Mouse (Mus musculus) forebrain, embryonic 11.5 days (tissue): ENCODE measurements around the gene Nckap5l. TPM values are rescaled to one million over a fixed set of nuclear protein-coding genes. Genes with fewer than 3 reads are reported as not detected.
A peak's percentile ranks its signal among the peaks of the same experiment; 100 is the strongest.

ENCODE experiments used
- ATAC-seq: fragments of 200-750 bp; cut with Nextera tagmentation; replicated peaks from 2 replicates; pipeline ENCODE4 v1.8.0; 2017; ENCODE audit warnings: moderate TSS enrichment; ENCODE audit not compliant: low FRiP score
- DNase-seq: peaks from one replicate; pipeline ENCODE4 v3.0.0-alpha.2; 2017; ENCODE audit warnings: low spot score
- H3K27ac ChIP-seq: fragments of 300-500 bp; sonication (generic); 2 replicates; pipeline ENCODE4 v1.5.1; 2014; ENCODE audit warnings: low read depth, low read length
- H3K27me3 ChIP-seq: fragments of 300-500 bp; sonication (generic); 2 replicates; pipeline ENCODE4 v1.6.1; 2014; ENCODE audit warnings: mild to moderate bottlenecking, low read length, mixed read lengths; ENCODE audit not compliant: control insufficient read depth, insufficient read depth
- H3K36me3 ChIP-seq: fragments of 300-500 bp; sonication (generic); 2 replicates; pipeline ENCODE4 v1.6.1; 2014; ENCODE audit warnings: mild to moderate bottlenecking, low read length, moderate library complexity, mixed read lengths; ENCODE audit not compliant: control insufficient read depth, insufficient read depth
- H3K4me1 ChIP-seq: fragments of 300-500 bp; sonication (generic); replicated peaks from 2 replicates; pipeline ENCODE4 v1.6.1; 2014; ENCODE audit warnings: low read length, mixed read lengths; ENCODE audit not compliant: control insufficient read depth, insufficient read depth
- H3K4me2 ChIP-seq: fragments of 300-500 bp; sonication (generic); 2 replicates; pipeline ENCODE4 v1.6.1; 2014; ENCODE audit warnings: low read depth, mild to moderate bottlenecking, low read length, moderate library complexity, mixed read lengths; ENCODE audit not compliant: severe bottlenecking
- H3K4me3 ChIP-seq: fragments of 300-500 bp; sonication (generic); 2 replicates; pipeline ENCODE4 v1.5.1; 2014; ENCODE audit warnings: low read depth, low read length
- H3K9ac ChIP-seq: fragments of 300-500 bp; sonication (generic); 2 replicates; pipeline ENCODE4 v1.6.1; 2014; ENCODE audit warnings: low read length
- H3K9me3 ChIP-seq: fragments of 300-500 bp; sonication (generic); 2 replicates; pipeline ENCODE4 v1.6.1; 2016; ENCODE audit warnings: low read length, mixed read lengths; ENCODE audit not compliant: control insufficient read depth
- WGBS: fragments of 180-500 bp; shearing (Covaris S2); extraction: QIAGEN DNeasy Blood & Tissue Kit; methylation state at CpG from one replicate; pipeline ENCODE4 v1.1.7; 2014; 5-methylcytosine and 5-hydroxymethylcytosine counted together
- polyA plus RNA-seq: library from polyadenylated mRNA; unstranded; fragments of >200 nt; fragmentation: Nextera tagmentation; extraction: Ambion mirVana; gene quantifications from 2 replicates; pipeline ENCODE4 v1.2.1, GENCODE M21; 2014

Gene Nckap5l
- polyA plus RNA-seq, 1 experiment from 2014 or later = 12.2 TPM

DNA sequence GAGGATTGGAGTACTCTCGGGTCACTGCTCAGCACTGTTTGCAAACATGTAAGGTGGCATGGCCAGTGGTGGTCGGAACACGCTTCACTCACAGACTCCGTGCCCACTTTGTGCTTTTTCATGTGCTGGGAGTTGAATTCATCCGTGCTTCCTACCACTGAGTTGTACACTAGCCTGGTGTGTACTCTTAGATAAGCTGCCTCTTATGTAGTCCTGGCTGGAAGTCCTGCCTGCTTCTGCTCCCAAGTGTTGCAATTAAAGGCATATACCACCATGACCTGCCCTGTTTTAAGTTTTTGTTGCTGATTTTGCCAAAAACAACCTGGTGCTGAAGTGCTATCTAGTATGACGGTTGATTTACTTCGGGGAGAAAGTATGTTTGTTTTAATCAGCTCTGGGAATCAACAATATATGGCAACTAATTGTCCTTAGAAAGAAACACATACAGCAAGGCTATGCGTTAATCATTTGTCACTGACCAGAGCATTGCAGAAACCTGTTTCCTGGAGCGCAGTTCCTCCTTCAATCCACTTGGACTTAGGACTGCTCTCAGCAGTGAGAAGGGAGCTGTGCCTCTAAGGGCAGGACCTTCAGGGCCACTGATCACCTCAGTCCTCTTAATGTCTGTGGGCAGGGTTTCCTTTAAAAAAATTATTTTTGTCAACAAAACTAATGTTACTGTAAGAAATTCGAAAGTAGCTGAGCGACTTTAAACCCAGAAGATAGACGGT lies 54.2 kb downstream of the Nckap5l start:
- Histone ChIP-seq H3K4me1 (no peaks in the 10 kb centered on the region), H3K36me3 (peaks cover 4% of the 10 kb centered on the region; the same call in 1 of the 2 replicates), H3K9ac (no peak overlapping the region), H3K4me2 (no peak overlapping the region), H3K27ac (no peak overlapping the region), H3K9me3 (no peaks in the 10 kb centered on the region), H3K4me3 (no peak overlapping the region), H3K27me3 (no peaks in the 10 kb centered on the region)
- 93% methylated on average over 12 of the region's 12 CpGs for WGBS
- DNase-seq (no peak), ATAC-seq (no peak)

DNA sequence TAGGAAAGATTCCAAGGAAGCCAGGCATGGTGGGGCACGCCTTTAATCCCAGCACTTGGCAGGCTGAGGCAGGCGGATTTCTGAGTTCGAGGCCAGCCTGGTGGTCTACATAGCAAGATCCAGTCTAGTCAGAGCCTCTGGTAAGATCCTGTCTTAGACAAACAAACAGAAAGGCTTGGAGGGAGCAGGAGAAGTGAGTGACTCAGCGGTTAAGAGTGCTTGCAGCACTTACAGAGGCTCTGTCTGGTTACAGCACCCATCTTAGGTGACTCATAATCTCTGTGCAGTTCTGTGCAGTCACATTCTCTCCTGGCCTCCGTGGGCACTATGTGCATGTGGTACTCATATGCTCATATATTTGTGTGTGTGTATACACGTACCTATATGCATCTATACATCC lies 56.9 kb downstream of the Nckap5l start:
- H3K4me1 ChIP-seq = no peaks in the 10 kb centered on the region
- no peak for ATAC-seq
- no peaks in the 10 kb centered on the region for H3K36me3 ChIP-seq
- H3K9me3 ChIP-seq = no peaks in the 10 kb centered on the region
- DNase-seq = no peak
- H3K4me2 ChIP-seq = no peak overlapping the region
- 96% methylated on average over 6 of the region's 6 CpGs for WGBS
- no peak overlapping the region for H3K9ac ChIP-seq
- H3K27me3 ChIP-seq = no peaks in the 10 kb centered on the region
- no peak overlapping the region for H3K4me3 ChIP-seq
- no peak overlapping the region for H3K27ac ChIP-seq

DNA sequence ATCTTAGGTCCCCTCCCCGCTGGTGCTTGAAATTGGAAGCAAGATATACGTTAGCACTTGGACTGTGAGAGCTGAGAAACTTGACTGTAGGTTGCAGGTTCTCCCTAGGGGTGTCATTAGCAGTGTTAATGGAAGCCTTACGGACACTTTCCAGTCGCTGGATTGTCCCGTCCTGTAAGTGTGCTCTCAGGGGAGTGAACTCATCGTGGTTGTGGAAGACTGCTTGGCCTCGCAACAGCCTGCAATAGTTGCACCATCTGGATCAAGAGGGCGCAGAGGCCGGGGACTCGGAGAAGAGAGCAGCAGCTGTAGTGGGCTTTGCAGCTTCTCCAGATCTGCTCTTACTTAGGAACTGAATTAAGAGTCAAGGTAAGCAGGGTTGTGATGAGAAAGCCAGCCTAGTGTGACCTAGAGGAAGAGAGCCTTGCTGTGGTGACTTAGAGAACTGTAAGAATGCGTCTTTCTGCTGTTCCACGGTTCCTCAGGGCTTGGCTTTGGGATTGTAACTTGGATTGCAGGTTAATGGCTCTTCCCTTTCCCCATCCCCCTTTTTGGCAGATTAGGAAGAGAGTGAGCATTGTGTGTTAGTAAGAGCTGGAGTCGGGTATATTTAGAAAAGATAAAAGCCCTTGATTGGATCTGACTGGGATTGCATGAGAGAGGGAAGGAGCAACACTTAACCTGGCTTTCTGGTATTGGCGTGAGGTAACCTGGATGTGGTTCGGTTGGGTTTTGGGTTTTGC lies 57.9 kb downstream of the Nckap5l start:
- Histone ChIP-seq H3K27me3 (no peaks in the 10 kb centered on the region), H3K4me2 (no peak overlapping the region), H3K4me1 (peaks cover 4% of the 10 kb centered on the region; the same call in 1 of the 2 replicates), H3K9me3 (no peaks in the 10 kb centered on the region), H3K27ac (no peak overlapping the region), H3K4me3 (no peak overlapping the region), H3K36me3 (no peaks in the 10 kb centered on the region), H3K9ac (no peak overlapping the region)
- DNase-seq (no peak), ATAC-seq (no peak)
- WGBS = 85% methylated on average over 15 of the region's 15 CpGs

DNA sequence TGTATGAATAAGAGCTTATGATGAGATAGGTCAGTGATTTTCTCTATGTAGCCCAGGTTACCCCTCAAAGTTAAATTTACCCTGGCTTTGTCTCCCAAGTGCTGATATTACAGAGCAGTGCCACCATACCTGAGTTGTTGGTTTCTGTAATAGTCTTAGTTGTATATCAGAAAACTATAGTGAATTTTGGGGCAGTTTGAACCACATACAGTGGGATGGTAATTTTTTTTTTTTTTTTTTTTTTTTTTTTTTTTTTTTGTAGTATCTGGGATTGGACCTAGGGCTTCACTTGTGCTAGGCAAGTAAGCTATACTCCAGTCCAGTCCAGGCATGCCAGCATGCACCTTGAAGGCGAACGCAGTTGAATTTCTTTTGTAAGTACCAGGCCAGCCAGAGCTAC lies 59.9 kb downstream of the Nckap5l start:
- peaks cover 9% of the 10 kb centered on the region; the same call in 1 of the 2 replicates for H3K4me1 ChIP-seq
- no peak overlapping the region for H3K4me2 ChIP-seq
- H3K9ac ChIP-seq = no peak overlapping the region
- no peak overlapping the region for H3K27ac ChIP-seq
- no peaks in the 10 kb centered on the region for H3K36me3 ChIP-seq
- no peaks in the 10 kb centered on the region for H3K27me3 ChIP-seq
- 93% methylated on average over 2 of the region's 2 CpGs for WGBS
- ATAC-seq (no peak), DNase-seq (no peak)
- no peaks in the 10 kb centered on the region for H3K9me3 ChIP-seq
- H3K4me3 ChIP-seq = no peak overlapping the region

DNA sequence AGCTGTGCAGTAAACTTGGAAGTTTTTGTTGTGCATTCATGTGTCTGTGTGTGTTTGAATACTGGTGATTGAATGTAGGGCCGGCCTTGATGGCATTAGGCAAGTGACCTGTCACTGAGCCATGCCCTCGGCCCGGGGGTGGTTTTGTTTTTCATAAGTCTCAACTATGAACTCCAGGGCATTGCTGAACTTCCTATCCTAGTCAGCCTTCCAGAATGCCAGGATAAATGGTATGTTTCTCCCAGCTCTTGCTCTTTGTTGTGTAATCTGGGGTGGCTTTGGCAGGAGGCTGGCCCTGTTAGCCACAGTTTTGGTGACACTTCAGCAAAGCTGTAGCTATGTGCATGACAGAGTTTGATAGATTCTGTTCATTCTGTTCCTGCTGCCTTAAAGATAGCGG lies 60.7 kb downstream of the Nckap5l start:
- peaks cover 9% of the 10 kb centered on the region; the same call in 1 of the 2 replicates for H3K4me1 ChIP-seq
- no peak overlapping the region for H3K4me3 ChIP-seq
- H3K9me3 ChIP-seq = no peaks in the 10 kb centered on the region
- H3K27ac ChIP-seq = no peak overlapping the region
- H3K4me2 ChIP-seq = no peak overlapping the region
- 84% methylated on average over 4 of the region's 4 CpGs for WGBS
- H3K27me3 ChIP-seq = no peaks in the 10 kb centered on the region
- H3K9ac ChIP-seq = no peak overlapping the region
- no peaks in the 10 kb centered on the region for H3K36me3 ChIP-seq
- DNase-seq = no peak
- no peak for ATAC-seq

DNA sequence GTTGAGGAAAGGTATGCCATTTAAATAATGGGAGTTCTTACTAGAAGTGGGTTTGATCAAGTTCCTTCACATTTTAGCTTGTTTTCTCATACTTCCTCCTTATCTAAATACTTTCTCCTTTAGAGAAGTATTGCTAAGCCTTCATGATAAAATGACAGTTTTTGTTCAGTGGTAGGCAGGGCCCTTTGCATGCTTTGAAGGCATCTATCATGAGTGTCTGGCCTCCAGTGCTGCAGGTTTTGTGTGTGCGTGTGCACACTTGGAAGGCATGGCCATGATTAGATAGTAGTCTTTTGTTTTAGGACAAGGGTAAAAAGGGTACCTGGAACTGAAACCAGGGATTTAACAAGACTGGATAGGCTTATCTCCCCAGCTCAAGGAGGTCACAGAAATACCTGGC lies 61.1 kb downstream of the Nckap5l start:
- Histone ChIP-seq H3K4me2 (no peak overlapping the region), H3K9me3 (no peaks in the 10 kb centered on the region), H3K36me3 (no peaks in the 10 kb centered on the region), H3K9ac (no peak overlapping the region), H3K27me3 (no peaks in the 10 kb centered on the region), H3K4me1 (peaks cover 9% of the 10 kb centered on the region; the same call in 1 of the 2 replicates), H3K27ac (no peak overlapping the region), H3K4me3 (no peak overlapping the region)
- DNase-seq = no peak
- 87% methylated on average over 1 of the region's 1 CpGs for WGBS
- no peak for ATAC-seq

DNA sequence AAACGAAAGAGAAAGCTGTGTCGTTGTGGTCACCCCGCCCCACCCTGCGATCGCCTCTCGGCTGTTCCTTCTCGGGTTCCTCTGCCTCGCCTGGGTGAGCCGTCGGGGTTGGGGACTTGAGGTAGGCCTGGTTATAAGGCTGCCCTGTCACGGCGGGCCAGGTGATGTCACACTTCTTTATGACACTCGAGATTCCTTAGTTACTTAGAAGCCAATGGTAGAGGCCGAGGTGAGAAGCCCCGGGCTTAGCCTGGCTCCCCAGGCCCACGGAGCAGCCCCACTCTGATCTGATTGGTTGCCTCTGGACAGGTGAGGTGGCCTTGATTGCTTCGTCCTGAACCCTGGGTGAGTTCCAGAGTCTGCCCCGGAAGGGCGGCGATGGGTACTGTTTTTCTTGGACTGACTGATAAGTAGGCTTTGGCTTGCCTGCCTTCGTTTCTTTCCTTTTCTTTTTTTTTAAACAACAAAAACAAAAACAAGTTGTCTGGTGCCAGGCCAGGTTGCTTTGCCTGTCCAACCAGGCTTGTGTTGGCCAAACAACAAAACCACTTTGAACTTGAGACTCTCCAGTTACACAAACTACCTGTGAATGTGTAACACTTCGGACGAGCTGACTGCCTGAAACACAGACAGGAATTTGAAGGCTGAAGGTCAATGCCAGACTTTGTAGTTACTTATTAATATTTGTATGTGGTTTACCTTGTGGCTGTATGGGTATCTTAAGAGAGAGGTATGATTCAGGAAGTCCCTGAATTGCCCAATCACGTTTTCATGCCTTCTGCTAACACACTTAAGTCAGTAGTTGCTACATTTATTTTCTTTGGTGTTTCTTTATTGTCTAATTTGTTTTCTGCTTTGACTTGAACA lies 63.9 kb downstream of the Nckap5l start:
- 12% methylated on average over 24 of the region's 24 CpGs for WGBS
- Histone ChIP-seq H3K4me2 (peak overlapping the region; percentile 84), H3K27ac (peak overlapping the region; percentile 66; the same call in 1 of the 2 replicates), H3K36me3 (no peaks in the 10 kb centered on the region), H3K9ac (peak overlapping the region; percentile 85), H3K4me3 (peak overlapping the region; percentile 79), H3K27me3 (no peaks in the 10 kb centered on the region), H3K4me1 (peaks cover 9% of the 10 kb centered on the region; the same call in 1 of the 2 replicates), H3K9me3 (no peaks in the 10 kb centered on the region)
- DNase-seq = no peak
- peak; percentile 13; the same call in 1 of the 2 replicates for ATAC-seq
